Mouse (Mus musculus) limb, embryonic 11.5 days (tissue): ENCODE measurements around the gene Fkbp8. TPM values are rescaled to one million over a fixed set of nuclear protein-coding genes. Genes with fewer than 3 reads are reported as not detected.

Experiments
- ATAC-seq: fragments of 200-750 bp; cut with Nextera tagmentation; 2 replicates; pipeline ENCODE4 v1.8.0; 2017; ENCODE audit warnings: low read depth; ENCODE audit not compliant: insufficient number of reproducible peaks, low FRiP score, low TSS enrichment
- DNase-seq: peaks from one replicate; pipeline ENCODE4 v3.0.0-alpha.2; 2015; ENCODE audit warnings: low spot score
- H3K27ac ChIP-seq: fragments of 300-500 bp; sonication (generic); replicated peaks from 2 replicates; pipeline ENCODE4 v1.5.1; 2014; ENCODE audit warnings: low read depth, mild to moderate bottlenecking, low read length
- H3K27me3 ChIP-seq: fragments of 300-500 bp; sonication (generic); 2 replicates; pipeline ENCODE4 v1.6.1; 2014; ENCODE audit warnings: mild to moderate bottlenecking, low read length, mixed read lengths; ENCODE audit not compliant: control insufficient read depth, insufficient read depth
- H3K36me3 ChIP-seq: fragments of 300-500 bp; sonication (generic); 2 replicates; pipeline ENCODE4 v1.6.1; 2014; ENCODE audit warnings: mild to moderate bottlenecking, low read length, moderate library complexity, mixed read lengths; ENCODE audit not compliant: control insufficient read depth, insufficient read depth
- H3K4me1 ChIP-seq: fragments of 300-500 bp; sonication (generic); 2 replicates; pipeline ENCODE4 v1.6.1; 2014; ENCODE audit warnings: low read length, mixed read lengths; ENCODE audit not compliant: control insufficient read depth, insufficient read depth
- H3K4me2 ChIP-seq: fragments of 300-500 bp; sonication (generic); 2 replicates; pipeline ENCODE4 v1.6.1; 2014; ENCODE audit warnings: low read depth, mild to moderate bottlenecking, moderate library complexity; ENCODE audit not compliant: severe bottlenecking
- H3K4me3 ChIP-seq: fragments of 300-500 bp; sonication (generic); 2 replicates; pipeline ENCODE4 v1.5.1; 2014; ENCODE audit warnings: low read depth, low read length
- H3K9ac ChIP-seq: fragments of 300-500 bp; sonication (generic); 2 replicates; pipeline ENCODE4 v1.6.1; 2014; ENCODE audit warnings: mild to moderate bottlenecking, low read length
- H3K9me3 ChIP-seq: fragments of 300-500 bp; sonication (generic); 2 replicates; pipeline ENCODE4 v1.6.1; 2016; ENCODE audit warnings: low read length; ENCODE audit not compliant: control insufficient read depth
- WGBS: fragments of 180-500 bp; shearing (Covaris S2); extraction: QIAGEN DNeasy Blood & Tissue Kit; methylation state at CpG from one replicate; pipeline ENCODE4 v1.1.7; 2014; 5-methylcytosine and 5-hydroxymethylcytosine counted together
- polyA plus RNA-seq: library from polyadenylated mRNA; unstranded; fragments of >200 nt; fragmentation: Nextera tagmentation; extraction: Ambion mirVana; gene quantifications from 2 replicates; pipeline ENCODE4 v1.2.1, GENCODE M21; 2014

The Fkbp8 gene
- polyA plus RNA-seq, 1 experiment from 2014 or later: 233 TPM

- DNase-seq (no peak), ATAC-seq (no peak)
- Histone ChIP-seq H3K4me1 (no peaks in the 10 kb centered on the region), H3K9ac (no peak overlapping the region), H3K36me3 (no peaks in the 10 kb centered on the region), H3K27ac (no peak overlapping the region), H3K9me3 (no peaks in the 10 kb centered on the region), H3K27me3 (no peaks in the 10 kb centered on the region), H3K4me3 (no peak overlapping the region), H3K4me2 (no peak overlapping the region)
- WGBS: 77% methylated on average over 3 of the region's 3 CpGs
These were observed 24.1 kb downstream of the Fkbp8 start for GRCm38 (mm10) chr8:70551558-70552161.

GRCm38 (mm10) chr8:70552836-70553235 lies 25.3 kb downstream of the Fkbp8 start:
- Histone ChIP-seq H3K9ac (no peak overlapping the region), H3K4me1 (no peaks in the 10 kb centered on the region), H3K9me3 (no peaks in the 10 kb centered on the region), H3K4me3 (no peak overlapping the region), H3K27ac (no peak overlapping the region), H3K36me3 (no peaks in the 10 kb centered on the region), H3K27me3 (no peaks in the 10 kb centered on the region), H3K4me2 (no peak overlapping the region)
- 67% methylated on average over 1 of the region's 1 CpGs for WGBS
- DNase-seq (no peak), ATAC-seq (no peak)

- no peak overlapping the region for H3K9ac ChIP-seq
- no peak overlapping the region for H3K4me2 ChIP-seq
- ATAC-seq: no peak
- no peak overlapping the region for H3K4me3 ChIP-seq
- no peaks in the 10 kb centered on the region for H3K4me1 ChIP-seq
- no peaks in the 10 kb centered on the region for H3K27me3 ChIP-seq
- H3K27ac ChIP-seq: no peak overlapping the region
- no peaks in the 10 kb centered on the region for H3K9me3 ChIP-seq
- DNase-seq: no peak
- H3K36me3 ChIP-seq: no peaks in the 10 kb centered on the region
These were observed 26.2 kb downstream of the Fkbp8 start for GRCm38 (mm10) chr8:70553740-70554139.

- H3K4me1 ChIP-seq: no peaks in the 10 kb centered on the region
- H3K9me3 ChIP-seq: no peaks in the 10 kb centered on the region
- DNase-seq: no peak
- no peak overlapping the region for H3K4me3 ChIP-seq
- no peaks in the 10 kb centered on the region for H3K36me3 ChIP-seq
- H3K27ac ChIP-seq: no peak overlapping the region
- H3K4me2 ChIP-seq: no peak overlapping the region
- H3K9ac ChIP-seq: no peak overlapping the region
- H3K27me3 ChIP-seq: no peaks in the 10 kb centered on the region
- WGBS: 94% methylated on average over 4 of the region's 4 CpGs
- ATAC-seq: no peak
These were observed 27.7 kb downstream of the Fkbp8 start for GRCm38 (mm10) chr8:70555079-70555747.

GRCm38 (mm10) chr8:70558334-70558733 lies 30.8 kb downstream of the Fkbp8 start:
- WGBS: 74% methylated on average over 4 of the region's 4 CpGs
- Histone ChIP-seq H3K36me3 (no peaks in the 10 kb centered on the region; the same call in 1 of the 2 replicates), H3K9ac (no peak overlapping the region; the same call in 1 of the 2 replicates), H3K9me3 (no peaks in the 10 kb centered on the region), H3K4me1 (no peaks in the 10 kb centered on the region), H3K4me2 (no peak overlapping the region), H3K27me3 (no peaks in the 10 kb centered on the region), H3K27ac (no peak overlapping the region), H3K4me3 (no peak overlapping the region)
- ATAC-seq (no peak), DNase-seq (no peak)

GRCm38 (mm10) chr8:70558983-70559382 lies 31.5 kb downstream of the Fkbp8 start:
- Histone ChIP-seq H3K27me3 (no peaks in the 10 kb centered on the region), H3K27ac (no peak overlapping the region), H3K9ac (no peak overlapping the region), H3K4me2 (no peak overlapping the region), H3K36me3 (no peaks in the 10 kb centered on the region; the same call in 1 of the 2 replicates), H3K9me3 (no peaks in the 10 kb centered on the region), H3K4me1 (no peaks in the 10 kb centered on the region), H3K4me3 (no peak overlapping the region)
- 76% methylated on average over 3 of the region's 3 CpGs for WGBS
- no peak for DNase-seq
- ATAC-seq: no peak

- Histone ChIP-seq H3K36me3 (no peaks in the 10 kb centered on the region; the same call in 1 of the 2 replicates), H3K4me1 (no peaks in the 10 kb centered on the region), H3K9me3 (no peaks in the 10 kb centered on the region), H3K9ac (no peak overlapping the region), H3K27me3 (no peaks in the 10 kb centered on the region), H3K4me3 (no peak overlapping the region), H3K27ac (no peak overlapping the region), H3K4me2 (no peak overlapping the region)
- ATAC-seq (no peak), DNase-seq (no peak)
- 86% methylated on average over 2 of the region's 2 CpGs for WGBS
These were observed 32.6 kb downstream of the Fkbp8 start for GRCm38 (mm10) chr8:70560096-70560495.

- H3K4me1 ChIP-seq: 0 out of 2 replicates have a peak, but pooled peaks cover 3% of the 10 kb centered on the region
- no peak overlapping the region for H3K9ac ChIP-seq
- no peaks in the 10 kb centered on the region for H3K27me3 ChIP-seq
- 88% methylated on average over 3 of the region's 3 CpGs for WGBS
- H3K9me3 ChIP-seq: no peaks in the 10 kb centered on the region
- no peak overlapping the region for H3K4me2 ChIP-seq
- no peak overlapping the region for H3K4me3 ChIP-seq
- H3K36me3 ChIP-seq: no peaks in the 10 kb centered on the region; the same call in 1 of the 2 replicates
- no peak overlapping the region for H3K27ac ChIP-seq
- ATAC-seq (no peak), DNase-seq (no peak)
These were observed 33.0 kb downstream of the Fkbp8 start for GRCm38 (mm10) chr8:70560564-70560963.
